Mouse (Mus musculus) erythroblast, embryonic 14.5 days (primary cell): ENCODE measurements around the gene Fbn1.

Experiments
- GATA1 ChIP-seq: IDR thresholded peaks from 2 replicates; pipeline ENCODE4 v1.6.1; 2012; ENCODE audit warnings: low read length, inconsistent platforms, mixed read lengths
- TAL1 ChIP-seq: IDR thresholded peaks from 3 replicates; pipeline ENCODE4 v1.6.1; 2012; ENCODE audit warnings: low read length, inconsistent platforms, mixed read lengths

- TF ChIP-seq TAL1 (no peak), GATA1 (no peak)
These were observed 253.2 kb downstream of the Fbn1 start for GRCm38 (mm10) chr2:125254630-125255029.
